Mouse (Mus musculus) heart, adult 2 months (tissue): ENCODE data around the gene Litaf. TPM values are rescaled to one million over a fixed set of nuclear protein-coding genes. Genes with fewer than 3 reads are reported as not detected.

Source experiments
- DNase-seq, 2 experiments: peaks; one replicate each; pipeline ENCODE4 v3.0.0; 2021
- H3K27ac ChIP-seq: fragments of 200-600 bp; 2 replicates; pipeline ENCODE4 v1.8.1; 2022
- H3K27me3 ChIP-seq: fragments of 200-500 bp; 2 replicates; pipeline ENCODE4 v1.6.1; 2012; ENCODE audit warnings: mild to moderate bottlenecking, low read length, inconsistent platforms, mixed read lengths; ENCODE audit not compliant: control insufficient read depth, insufficient read depth
- H3K36me3 ChIP-seq: fragments of 200-500 bp; 2 replicates; pipeline ENCODE4 v1.6.1; 2012; ENCODE audit warnings: low read length, inconsistent platforms; ENCODE audit not compliant: control insufficient read depth, insufficient read depth
- H3K4me1 ChIP-seq: fragments of 200-500 bp; 2 replicates; pipeline ENCODE4 v1.6.1; 2011; ENCODE audit warnings: low read length; ENCODE audit not compliant: control insufficient read depth, insufficient read depth
- H3K4me3 ChIP-seq: fragments of 200-600 bp; 2 replicates; pipeline ENCODE4 v1.8.1; 2022
- H3K79me2 ChIP-seq: fragments of 200-500 bp; replicated peaks from 2 replicates; pipeline ENCODE4 v1.6.1; 2012; ENCODE audit warnings: mild to moderate bottlenecking, inconsistent platforms, low read length, moderate library complexity, mixed read lengths; ENCODE audit not compliant: control insufficient read depth, insufficient read depth
- H3K9ac ChIP-seq: fragments of 200-500 bp; 2 replicates; pipeline ENCODE4 v1.6.1; 2012; ENCODE audit warnings: low read depth, mild to moderate bottlenecking, control low read depth, inconsistent platforms, low read length, mixed read lengths
- CTCF ChIP-seq: fragments of 200-600 bp; IDR thresholded peaks from 2 replicates; pipeline ENCODE4 v1.8.1; 2022; ENCODE audit warnings: antibody characterized with exemption, mild to moderate bottlenecking, moderate library complexity
- EP300 ChIP-seq: fragments of 200-500 bp; IDR thresholded peaks from 2 replicates; pipeline ENCODE4 v1.6.1; 2011; ENCODE audit warnings: low read depth, low read length, control low read depth; ENCODE audit not compliant: insufficient read depth
- POLR2A ChIP-seq: fragments of 200-500 bp; IDR thresholded peaks from 2 replicates; pipeline ENCODE4 v1.6.1; 2011; ENCODE audit warnings: mild to moderate bottlenecking, low read depth, low read length, control low read depth; ENCODE audit not compliant: insufficient read depth
- WGBS: fragments of 180-500 bp; shearing (Covaris S2); methylation state at CpG from one replicate; pipeline ENCODE4 v1.1.7; 2018; 5-methylcytosine and 5-hydroxymethylcytosine counted together
- intact Hi-C: fragments of 180-260 bp; cut with DNase I; formaldehyde crosslinking; loops from one replicate; pipeline ENCODE4 v1.15.1; 2025
- polyA plus RNA-seq: library from polyadenylated mRNA; depleted of rRNA; stranded (reverse); fragments of >200 nt; gene quantifications from 2 replicates; pipeline ENCODE4 v1.2.3, GENCODE M21; 2012
- total RNA-seq, 2 experiments: library from RNA; stranded (reverse); gene quantifications; 2 replicates each; pipeline ENCODE4 v1.2.3; 2021

Litaf gene
- total and polyA plus RNA-seq, 3 experiments = 19.6 to 47.3 (median 25.0) TPM

GRCm38 (mm10) chr16:10944545-10944944 lies 121.4 kb downstream of the Litaf start:
- Histone ChIP-seq H3K79me2 (no peaks in the 10 kb centered on the region), H3K9ac (no peak overlapping the region), H3K27me3 (no peaks in the 10 kb centered on the region), H3K4me1 (no peaks in the 10 kb centered on the region), H3K27ac (no peak overlapping the region), H3K36me3 (no peaks in the 10 kb centered on the region), H3K4me3 (no peak overlapping the region)
- 80% methylated on average over 7 of the region's 7 CpGs for WGBS
- no peak for TF ChIP-seq EP300
- no peak for TF ChIP-seq CTCF
- TF ChIP-seq POLR2A = no peak
- intact Hi-C loops = loop anchor here (5.0 kb wide), 1 partner anchor 57 kb away; no protein-coding TSS in a partner anchor
- DNase-seq = no peak

DNA sequence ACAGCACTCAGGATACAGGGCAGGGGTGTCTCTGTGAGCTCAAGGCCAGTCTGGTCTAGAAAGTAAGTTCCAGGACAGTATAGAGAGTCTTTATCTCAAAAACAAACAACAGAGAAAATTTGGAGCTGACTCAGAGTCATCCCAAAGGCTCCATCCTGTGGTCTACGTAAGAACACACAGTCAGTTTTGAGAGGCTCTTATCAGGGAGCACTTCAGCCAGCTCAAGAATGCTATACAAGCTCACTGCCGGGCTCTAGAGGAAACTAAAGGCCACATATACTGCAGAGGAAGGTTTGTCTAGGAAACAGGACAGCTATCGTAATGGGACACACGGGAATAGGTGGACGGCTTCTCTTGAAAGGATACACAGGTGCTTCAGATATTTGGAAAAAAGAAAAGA lies 122.7 kb downstream of the Litaf start:
- WGBS = 30% methylated on average over 5 of the region's 5 CpGs
- TF ChIP-seq POLR2A (no peak), EP300 (no peak), CTCF (no peak)
- H3K79me2 ChIP-seq = no peaks in the 10 kb centered on the region
- no peak for DNase-seq
- no peak overlapping the region for H3K9ac ChIP-seq
- no peaks in the 10 kb centered on the region for H3K36me3 ChIP-seq
- no peaks in the 10 kb centered on the region for H3K4me1 ChIP-seq
- intact Hi-C loops = loop anchor here (5.0 kb wide), 1 partner anchor 56 kb away; no protein-coding TSS in a partner anchor
- no peaks in the 10 kb centered on the region for H3K27me3 ChIP-seq
- H3K27ac ChIP-seq = no peak overlapping the region
- H3K4me3 ChIP-seq = no peak overlapping the region

- no peak overlapping the region for H3K9ac ChIP-seq
- intact Hi-C loops = loop anchor here (5.0 kb wide), 1 partner anchor 53 kb away; no protein-coding TSS in a partner anchor
- H3K27ac ChIP-seq = no peak overlapping the region
- 92% methylated on average over 2 of the region's 2 CpGs for WGBS
- H3K27me3 ChIP-seq = no peaks in the 10 kb centered on the region
- no peaks in the 10 kb centered on the region for H3K36me3 ChIP-seq
- no peak for DNase-seq
- TF ChIP-seq EP300 = no peak
- TF ChIP-seq POLR2A = no peak
- TF ChIP-seq CTCF = no peak
- H3K4me1 ChIP-seq = no peaks in the 10 kb centered on the region
- H3K79me2 ChIP-seq = no peaks in the 10 kb centered on the region
- no peak overlapping the region for H3K4me3 ChIP-seq
Measured at GRCm38 (mm10) chr16:10940661-10941060, 125.3 kb downstream of the Litaf start.

- no peak overlapping the region for H3K9ac ChIP-seq
- H3K36me3 ChIP-seq = no peaks in the 10 kb centered on the region
- H3K4me3 ChIP-seq = no peak overlapping the region
- H3K4me1 ChIP-seq = no peaks in the 10 kb centered on the region
- no peaks in the 10 kb centered on the region for H3K79me2 ChIP-seq
- no peaks in the 10 kb centered on the region for H3K27me3 ChIP-seq
- no peak for DNase-seq
- TF ChIP-seq EP300 (no peak), POLR2A (no peak), CTCF (no peak)
- intact Hi-C loops = loop anchor here (5.0 kb wide), 1 partner anchor 53 kb away; no protein-coding TSS in a partner anchor
- no peak overlapping the region for H3K27ac ChIP-seq
- 96% methylated on average over 4 of the region's 4 CpGs for WGBS
Measured at GRCm38 (mm10) chr16:10939932-10940331, 126.0 kb downstream of the Litaf start.

DNA sequence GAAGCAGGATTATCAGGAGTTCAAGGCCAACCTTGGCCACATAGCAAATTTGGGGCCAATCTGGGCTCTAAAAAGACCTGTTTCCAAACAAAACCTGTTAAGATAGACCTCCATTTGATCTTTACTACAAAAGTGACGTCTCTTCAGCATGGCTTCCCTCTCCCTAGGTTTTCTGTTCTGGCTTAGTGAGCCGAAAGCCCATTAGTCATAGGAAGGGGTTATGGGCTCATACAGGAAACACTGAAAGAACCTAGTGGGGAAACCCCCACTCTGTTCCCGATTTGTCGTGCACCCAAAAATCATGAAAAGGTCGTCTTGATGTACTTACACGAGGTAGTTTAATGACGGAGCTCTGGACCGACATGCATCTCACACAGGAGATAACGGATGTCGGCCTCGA lies 128.5 kb downstream of the Litaf start:
- Histone ChIP-seq H3K27me3 (no peaks in the 10 kb centered on the region), H3K4me1 (no peaks in the 10 kb centered on the region), H3K79me2 (no peaks in the 10 kb centered on the region), H3K27ac (no peak overlapping the region), H3K4me3 (no peak overlapping the region), H3K9ac (no peak overlapping the region), H3K36me3 (no peaks in the 10 kb centered on the region)
- TF ChIP-seq POLR2A (no peak), CTCF (no peak), EP300 (no peak)
- intact Hi-C loops = no loop called here
- DNase-seq = no peak
- WGBS = 75% methylated on average over 11 of the region's 11 CpGs

DNA sequence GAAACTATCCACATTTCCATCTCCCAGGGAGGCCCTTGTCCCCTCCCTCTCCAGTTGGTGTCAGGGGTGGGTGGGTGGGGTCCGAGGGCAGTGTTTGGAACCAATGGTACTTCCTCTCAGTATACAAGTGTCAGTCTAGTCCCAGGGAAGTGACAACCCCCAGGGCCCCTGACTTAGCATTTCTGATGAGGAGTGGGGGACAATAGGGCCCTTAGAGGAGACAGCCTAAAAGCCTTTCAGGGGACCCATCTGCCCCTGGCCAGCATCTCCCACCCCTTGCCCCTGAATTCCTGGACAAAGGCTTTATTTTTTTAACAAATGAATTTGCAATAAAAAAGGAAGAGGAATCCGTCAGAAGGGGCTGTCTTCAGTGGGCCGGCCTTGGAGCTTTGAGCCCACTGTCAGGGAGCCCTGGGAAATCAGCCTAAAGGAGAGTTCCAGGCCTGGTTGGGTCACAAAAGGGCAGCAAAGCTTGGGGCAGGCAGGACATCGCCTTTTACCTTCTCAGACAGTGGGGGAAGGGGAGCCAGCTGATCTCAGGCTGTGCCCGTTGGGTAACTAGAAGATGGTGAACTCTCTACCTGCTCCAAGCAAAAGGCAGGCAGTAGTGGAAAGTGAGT lies 129.1 kb downstream of the Litaf start:
- WGBS = 80% methylated on average over 5 of the region's 5 CpGs
- Histone ChIP-seq H3K4me3 (no peak overlapping the region), H3K27ac (no peak overlapping the region), H3K4me1 (no peaks in the 10 kb centered on the region), H3K9ac (no peak overlapping the region), H3K27me3 (no peaks in the 10 kb centered on the region), H3K79me2 (no peaks in the 10 kb centered on the region), H3K36me3 (no peaks in the 10 kb centered on the region)
- intact Hi-C loops = no loop called here
- DNase-seq = no peak
- TF ChIP-seq CTCF = no peak
